Mouse (Mus musculus) ES-E14 (cell line): ENCODE measurements at regions not wholly inside any gene's neighbourhood (a gene's known extent, or its start where the extent isn't known, plus 50 kb on each side); places are given as distances from the start of the nearest gene placed in this dataset.
"Not testable (repeated sequence)": the region's sequence is repeated elsewhere in the genome, so short reads cannot be mapped to it uniquely, and the experiment has no call there.

Source experiments
- DNase-seq: peaks from one replicate; pipeline ENCODE4 v3.0.0-alpha.2; 2013; ENCODE audit warnings: low read depth, low spot score
- H3K27ac ChIP-seq: 2 replicates; pipeline ENCODE4 v1.5.1; 2012; ENCODE audit warnings: low read depth, mild to moderate bottlenecking, low read length, moderate library complexity, mixed read lengths; ENCODE audit not compliant: poor library complexity, insufficient read depth, severe bottlenecking
- H3K36me3 ChIP-seq: 2 replicates; pipeline ENCODE4 v1.6.1; 2012; ENCODE audit warnings: mild to moderate bottlenecking, low read length, moderate library complexity, mixed read lengths; ENCODE audit not compliant: control insufficient read depth, poor library complexity, insufficient read depth, severe bottlenecking
- H3K4me1 ChIP-seq, 2 experiments: fragments of 150-350 bp in 1 of 2; sonication (generic) in 1 of 2; 2 replicates each; pipeline ENCODE4 v1.6.1; 2012; ENCODE audit warnings: low read length in 2 of 2, mild to moderate bottlenecking in 1 of 2, mixed read lengths in 1 of 2; ENCODE audit not compliant: control insufficient read depth in 2 of 2, insufficient read depth in 2 of 2, poor library complexity in 1 of 2
- H3K4me3 ChIP-seq, 2 experiments: fragments of 150-350 bp in 1 of 2; sonication (generic) in 1 of 2; 2 replicates each; pipeline ENCODE4 v1.5.1; 2012; ENCODE audit warnings: low read length in 2 of 2, low read depth in 1 of 2, mild to moderate bottlenecking in 1 of 2, mixed read lengths in 1 of 2; ENCODE audit not compliant: insufficient read depth in 1 of 2, poor library complexity in 1 of 2, severe bottlenecking in 1 of 2
- H3K9ac ChIP-seq: 2 replicates; pipeline ENCODE4 v1.6.1; 2012; ENCODE audit warnings: low read depth, mild to moderate bottlenecking, low read length, mixed read lengths; ENCODE audit not compliant: poor library complexity, insufficient read depth, severe bottlenecking
- H3K9me3 ChIP-seq: fragments of 150-350 bp; sonication (generic); 2 replicates; pipeline ENCODE4 v1.6.1; 2012; ENCODE audit warnings: low read depth, mild to moderate bottlenecking, low read length; ENCODE audit not compliant: control insufficient read depth, insufficient read depth
- CHD2 ChIP-seq: IDR thresholded peaks from 2 replicates; pipeline ENCODE4 v1.6.1; 2014; ENCODE audit warnings: mild to moderate bottlenecking, low read depth, low read length, inconsistent platforms
- HCFC1 ChIP-seq: IDR thresholded peaks from 2 replicates; pipeline ENCODE4 v1.6.1; 2012; ENCODE audit warnings: low read length, inconsistent platforms, borderline replicate concordance; ENCODE audit not compliant: insufficient read depth
- MAFK ChIP-seq: IDR thresholded peaks from 2 replicates; pipeline ENCODE4 v1.6.1; 2014; ENCODE audit warnings: mild to moderate bottlenecking, low read depth, low read length, inconsistent platforms; ENCODE audit not compliant: insufficient read depth
- ZC3H11A ChIP-seq: IDR thresholded peaks from 2 replicates; pipeline ENCODE4 v1.6.1; 2012; ENCODE audit warnings: low read depth, mild to moderate bottlenecking, inconsistent platforms, low read length, borderline replicate concordance
- ZNF384 ChIP-seq: IDR thresholded peaks from 2 replicates; pipeline ENCODE4 v1.6.1; 2012; ENCODE audit warnings: low read depth, low read length, inconsistent platforms
- in situ Hi-C, 2 experiments: fragments of 600-800 bp; cut with MboI; formaldehyde crosslinking; loops; one replicate each; pipeline ENCODE4 v1.15.1; 2025; ENCODE audit warnings: low sequenced_read_pairs in 2 of 2, inconsistent platforms in 1 of 2; ENCODE audit not compliant: unreplicated experiment in 2 of 2

DNA sequence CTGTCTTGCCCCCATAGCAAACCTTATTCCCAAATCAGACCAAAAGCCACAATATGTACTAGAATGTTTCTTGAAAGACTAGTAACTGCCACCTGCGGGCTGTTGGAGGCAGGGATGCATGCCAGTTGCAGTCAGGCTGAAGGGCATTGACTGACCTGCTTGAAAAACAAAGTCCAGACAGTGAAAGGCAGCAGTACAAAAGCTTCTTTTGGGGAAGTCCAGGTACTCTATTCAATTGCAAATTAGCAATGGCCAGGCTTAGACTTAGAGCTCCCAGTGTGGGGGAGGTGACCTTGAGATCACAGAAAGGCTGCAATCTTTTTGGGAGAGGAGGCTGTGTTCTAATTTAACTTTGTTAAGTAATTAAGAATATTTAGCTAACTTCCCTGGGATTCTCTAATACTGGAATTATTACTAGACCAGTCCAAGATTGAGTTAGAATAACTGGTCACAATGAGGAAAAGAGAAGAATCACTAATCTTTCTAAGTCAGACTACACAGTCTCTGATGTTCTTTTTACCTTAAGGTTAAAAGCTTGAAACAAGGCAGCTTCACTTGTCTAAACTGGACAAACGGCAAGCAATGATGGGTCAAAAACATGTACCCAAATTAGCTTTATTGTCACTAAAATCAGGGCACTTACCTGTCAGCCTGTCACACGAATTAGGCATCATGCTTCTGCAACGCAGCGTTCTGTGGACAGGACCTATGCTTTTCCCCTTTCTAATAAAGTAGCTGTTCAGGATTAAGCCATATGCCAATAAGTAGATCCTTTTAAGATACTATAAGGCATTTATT is 170.9 kb downstream of the Car2 start:
- H3K9me3 ChIP-seq, in situ Hi-C loops, H3K9ac ChIP-seq, H3K36me3 ChIP-seq: not testable (repeated sequence)
- H3K4me3 ChIP-seq: peak overlapping the region in 1 of 2 experiments; percentile 34; a peak in 2 of 4 replicates
- H3K4me1 ChIP-seq: peaks cover 0 to 15% of the 10 kb centered on the region in 2 experiments; a peak in 1 of 4 replicates
- TF ChIP-seq CHD2: peak; percentile 69; the same call in 1 of the 2 replicates
- peak; percentile 56 for DNase-seq
- H3K27ac ChIP-seq: peak overlapping the region; percentile 95

DNA sequence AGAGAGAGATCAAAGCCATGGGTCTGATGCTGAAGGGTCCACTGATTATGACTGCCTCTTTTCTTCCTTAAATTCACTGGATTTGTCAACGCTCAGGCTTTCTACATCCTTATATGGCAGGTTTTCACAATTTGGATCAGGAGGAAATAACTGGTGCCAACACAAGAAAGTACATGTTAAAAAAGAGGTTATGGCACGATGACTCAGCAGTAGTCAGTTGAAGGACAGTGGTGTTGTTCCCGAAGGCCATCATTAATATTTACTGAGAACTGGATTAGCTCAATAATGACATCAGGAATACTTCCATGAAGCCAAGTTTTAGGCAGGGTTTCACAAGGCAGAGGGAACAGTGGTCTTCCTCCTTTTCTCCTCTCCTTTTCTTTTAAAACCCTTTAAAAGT is 179.6 kb downstream of the Car2 start:
- Histone ChIP-seq H3K27ac (no peak overlapping the region), H3K4me1 (0 out of 4 replicates have a peak, but pooled peaks cover 0 to 1% of the 10 kb centered on the region in 2 experiments), H3K4me3 (no peak overlapping the region), H3K9me3 (no peaks in the 10 kb centered on the region), H3K9ac (no peak overlapping the region), H3K36me3 (no peaks in the 10 kb centered on the region)
- no peak for TF ChIP-seq ZC3H11A
- no peak for TF ChIP-seq HCFC1
- no peak for DNase-seq
- in situ Hi-C loops: no loop called here

DNA sequence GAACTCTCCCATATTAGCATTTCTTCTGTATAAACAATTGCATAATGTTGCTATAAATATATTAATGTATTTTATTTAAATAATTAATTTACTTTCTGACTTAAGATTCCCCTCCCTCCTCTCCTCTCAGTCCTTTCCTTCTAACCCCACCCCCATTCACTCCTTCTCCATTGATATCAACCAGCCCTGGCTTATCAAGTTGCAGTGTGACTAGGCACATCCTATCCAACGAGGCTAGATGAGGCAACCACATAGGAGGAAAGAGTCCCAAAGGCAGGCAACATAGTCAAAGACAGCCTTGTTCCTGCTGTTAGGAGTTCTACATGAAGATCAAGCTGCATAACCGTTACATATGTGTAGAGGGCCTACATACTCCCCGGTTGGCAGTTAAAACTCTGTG is 182.2 kb downstream of the Car2 start:
- in situ Hi-C loops: no loop called here
- TF ChIP-seq MAFK (no peak), ZC3H11A (no peak), ZNF384 (no peak), HCFC1 (no peak), CHD2 (no peak)

DNA sequence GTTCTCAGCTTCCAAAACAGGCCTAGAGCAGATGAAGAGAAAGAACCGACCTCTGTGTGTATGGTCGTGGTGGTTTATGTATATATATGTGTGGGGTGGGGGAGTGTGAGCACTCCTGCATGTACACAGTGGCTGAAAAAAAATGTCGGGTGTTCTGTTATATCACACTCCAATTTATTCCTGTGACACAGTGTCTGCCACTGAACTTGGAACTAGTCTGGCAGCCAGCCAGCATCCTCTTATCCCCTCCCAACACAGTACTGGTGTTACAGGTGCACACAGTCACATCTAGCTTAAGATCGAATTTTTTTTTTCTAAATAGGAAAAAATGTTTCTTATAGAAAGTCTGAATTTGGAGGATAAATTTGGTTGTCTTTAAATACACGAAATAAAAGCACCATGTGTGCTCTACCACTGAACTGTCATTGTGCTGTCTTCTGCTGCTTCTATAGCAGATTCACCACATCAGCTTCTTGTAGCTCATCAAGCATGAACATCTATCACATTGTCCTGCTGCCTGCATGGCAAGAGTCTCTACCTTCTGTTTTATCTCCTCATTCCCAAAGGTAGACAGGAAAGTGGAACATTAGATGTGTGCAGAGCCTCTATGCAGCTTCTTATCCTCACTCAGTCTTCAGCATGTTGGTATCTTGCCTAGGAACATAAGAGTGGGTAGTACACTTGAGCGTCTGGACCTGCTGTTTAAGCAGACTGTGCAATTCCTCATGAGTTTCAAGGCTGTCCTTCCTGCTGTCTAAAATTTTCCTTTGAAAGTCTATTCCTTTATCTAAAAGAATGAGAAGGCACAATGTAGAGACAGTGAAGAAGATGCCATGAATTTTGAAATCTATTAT is 185.2 kb downstream of the Car2 start:
- H3K9me3 ChIP-seq: no peaks in the 10 kb centered on the region
- no peak overlapping the region for H3K9ac ChIP-seq
- H3K4me1 ChIP-seq: no peaks in the 10 kb centered on the region
- in situ Hi-C loops: no loop called here
- no peak overlapping the region for H3K4me3 ChIP-seq
- TF ChIP-seq ZNF384 (no peak), ZC3H11A (no peak), HCFC1 (no peak), CHD2 (no peak), MAFK (no peak)
- no peak overlapping the region for H3K27ac ChIP-seq
- DNase-seq: no peak
- no peaks in the 10 kb centered on the region for H3K36me3 ChIP-seq

More for the DNA sequence above, 182.2 kb downstream of the Car2 start:
- H3K4me3 ChIP-seq: no peak overlapping the region
- no peak overlapping the region for H3K27ac ChIP-seq
- H3K36me3 ChIP-seq: no peaks in the 10 kb centered on the region
- no peak overlapping the region for H3K9ac ChIP-seq
- no peaks in the 10 kb centered on the region for H3K4me1 ChIP-seq
- DNase-seq: no peak
- H3K9me3 ChIP-seq: no peaks in the 10 kb centered on the region
